Mouse (Mus musculus): ENCODE results near the gene Tex38. TPM values are rescaled to one million over a fixed set of nuclear protein-coding genes. Genes with fewer than 3 reads are reported as not detected.

Tex38 gene
- polyA plus RNA-seq, 1 experiment from 2014 or later = 0.50 TPM

DNA sequence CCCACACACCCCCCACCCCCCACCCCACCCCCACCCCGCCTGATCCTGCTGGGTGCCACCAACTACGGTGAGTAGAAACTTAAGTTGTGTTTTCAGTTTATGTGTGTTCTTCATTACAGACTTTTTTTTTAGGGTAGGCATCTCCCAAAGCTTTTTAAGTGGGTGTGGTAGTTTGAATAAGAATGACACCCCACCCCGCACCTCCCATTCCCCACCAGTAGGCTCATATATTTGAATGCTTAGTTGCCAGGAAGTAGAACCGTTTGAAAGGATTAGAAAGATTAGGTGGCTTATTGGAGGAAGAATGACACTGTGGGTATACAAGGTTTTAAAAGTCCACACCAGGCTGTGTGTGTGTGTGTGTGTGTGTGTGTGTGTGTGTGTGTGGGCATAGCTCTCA, 31.5 kb upstream of the Tex38 start:
- H3K9me3 ChIP-seq = no peaks in the 10 kb centered on the region
- no peaks in the 10 kb centered on the region for H3K27me3 ChIP-seq
- H3K4me1 ChIP-seq = no peaks in the 10 kb centered on the region
- no peak overlapping the region for H3K27ac ChIP-seq
- 85% methylated on average over 4 of the region's 4 CpGs for WGBS
- ATAC-seq (ENCODE audit: low FRiP score) = no peak
- H3K36me3 ChIP-seq (replicated peaks) = peaks cover 24% of the 10 kb centered on the region
- no peak overlapping the region for H3K4me3 ChIP-seq (replicated peaks)
- H3K9ac ChIP-seq = no peak overlapping the region
- H3K4me2 ChIP-seq = no peak overlapping the region

DNA sequence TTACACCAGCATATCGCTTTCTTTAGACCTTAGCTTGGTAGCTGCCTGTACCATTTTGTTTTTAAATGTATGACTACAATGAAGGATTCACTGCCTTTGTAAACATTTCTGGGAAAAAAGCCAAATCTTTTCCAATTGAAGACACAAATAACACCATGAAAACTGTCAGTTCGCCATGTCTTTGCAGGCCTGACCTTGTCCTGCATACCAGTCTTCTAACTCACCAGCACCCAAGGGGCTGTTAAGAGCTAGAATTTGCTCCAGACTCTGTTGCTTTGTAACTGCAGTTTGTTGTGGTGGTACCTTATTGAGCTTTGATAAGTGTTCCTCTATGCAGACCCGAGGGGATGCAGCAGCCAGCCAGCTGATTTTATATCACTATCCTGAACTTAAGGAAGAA, 19.2 kb upstream of the Tex38 start:
- H3K27me3 ChIP-seq = no peaks in the 10 kb centered on the region
- WGBS = 83% methylated on average over 3 of the region's 3 CpGs
- H3K4me2 ChIP-seq = no peak overlapping the region
- H3K36me3 ChIP-seq (replicated peaks) = peaks cover 49% of the 10 kb centered on the region
- H3K4me3 ChIP-seq (replicated peaks) = no peak overlapping the region
- no peak overlapping the region for H3K27ac ChIP-seq
- ATAC-seq (ENCODE audit: low FRiP score) = no peak
- no peaks in the 10 kb centered on the region for H3K9me3 ChIP-seq
- no peaks in the 10 kb centered on the region for H3K4me1 ChIP-seq
- no peak overlapping the region for H3K9ac ChIP-seq

DNA sequence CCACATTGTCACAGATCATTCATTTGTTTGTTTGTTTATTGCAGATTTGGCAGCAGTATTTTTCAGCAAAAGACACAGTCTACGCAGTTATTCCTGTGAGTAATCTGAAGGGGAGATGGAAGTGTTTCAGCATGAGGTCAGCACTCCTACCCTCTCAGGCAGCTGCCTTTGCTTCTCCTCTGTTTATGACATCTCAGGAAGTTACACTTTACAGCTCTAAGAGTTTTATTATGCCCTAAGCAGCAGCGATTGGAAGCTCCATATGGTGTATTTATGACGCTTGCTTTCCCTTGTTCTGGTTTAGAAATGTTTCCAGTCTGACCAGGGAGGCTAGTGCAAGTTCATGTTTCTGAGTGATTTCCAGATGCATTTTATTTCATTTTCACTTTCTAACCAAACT, 14.5 kb upstream of the Tex38 start:
- no peak overlapping the region for H3K27ac ChIP-seq
- 88% methylated on average over 3 of the region's 3 CpGs for WGBS
- no peaks in the 10 kb centered on the region for H3K4me1 ChIP-seq
- peaks cover 58% of the 10 kb centered on the region for H3K36me3 ChIP-seq (replicated peaks)
- H3K27me3 ChIP-seq = no peaks in the 10 kb centered on the region
- no peak overlapping the region for H3K9ac ChIP-seq
- no peak overlapping the region for H3K4me2 ChIP-seq
- no peaks in the 10 kb centered on the region for H3K9me3 ChIP-seq
- no peak overlapping the region for H3K4me3 ChIP-seq (replicated peaks)
- ATAC-seq (ENCODE audit: low FRiP score) = no peak

DNA sequence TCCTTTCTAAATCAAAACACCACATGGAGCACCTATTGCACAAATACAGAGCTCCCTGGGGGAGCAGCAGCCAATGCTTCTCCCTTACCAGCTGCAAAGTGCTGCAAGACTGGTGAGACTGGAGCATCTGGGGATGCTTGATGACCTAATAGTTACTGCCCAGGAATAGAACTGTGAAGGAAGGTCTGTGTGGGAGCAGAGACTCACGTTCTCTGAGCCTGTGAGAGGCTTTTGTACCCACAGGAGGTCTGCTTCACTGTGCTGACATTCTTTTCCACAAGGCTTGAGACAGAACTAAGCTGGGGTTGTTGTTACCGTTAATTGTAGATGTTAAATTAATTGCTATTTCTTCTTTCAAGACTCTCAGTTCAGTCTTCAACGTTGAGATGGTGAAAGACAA, 10.0 kb upstream of the Tex38 start:
- Histone ChIP-seq H3K4me2 (no peak overlapping the region), H3K27ac (no peak overlapping the region), H3K9me3 (no peaks in the 10 kb centered on the region), H3K4me1 (peaks cover under 1% of the 10 kb centered on the region), H3K4me3 (replicated peaks) (no peak overlapping the region), H3K27me3 (no peaks in the 10 kb centered on the region), H3K9ac (no peak overlapping the region), H3K36me3 (replicated peaks) (peaks cover 47% of the 10 kb centered on the region)
- 83% methylated on average over 3 of the region's 3 CpGs for WGBS
- ATAC-seq (ENCODE audit: low FRiP score) = no peak

DNA sequence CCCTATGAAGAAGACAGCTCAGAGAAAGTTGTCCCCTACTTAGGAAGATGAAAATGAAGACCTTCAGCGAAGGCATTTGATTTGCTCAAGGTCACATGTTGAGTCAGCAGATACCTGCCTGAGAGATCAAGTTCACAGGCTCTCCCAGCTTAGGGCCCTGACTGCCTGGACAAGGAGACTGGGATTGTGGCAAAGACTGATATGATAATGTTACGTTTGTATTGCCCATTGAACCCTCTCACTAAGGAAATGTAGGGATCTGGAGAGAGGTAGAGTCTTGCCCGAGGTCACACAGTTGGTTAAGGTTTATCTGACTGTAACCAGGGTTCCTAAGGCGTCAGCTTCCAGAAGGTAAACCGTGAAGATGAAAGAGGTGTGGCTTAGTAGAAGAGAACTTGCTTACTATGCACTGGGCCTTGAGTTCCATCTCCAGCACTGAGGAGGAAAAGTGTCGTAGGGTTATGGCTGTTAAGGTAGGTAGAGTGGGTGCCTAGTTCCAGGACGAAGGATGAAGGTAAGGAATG, 4.8 kb upstream of the Tex38 start:
- H3K9me3 ChIP-seq = no peaks in the 10 kb centered on the region
- peaks cover 8% of the 10 kb centered on the region for H3K4me1 ChIP-seq
- 62% methylated on average over 7 of the region's 7 CpGs for WGBS
- peak overlapping the region; percentile 78 for H3K4me3 ChIP-seq (replicated peaks)
- H3K27ac ChIP-seq = no peak overlapping the region
- peaks cover 19% of the 10 kb centered on the region for H3K36me3 ChIP-seq (replicated peaks)
- ATAC-seq (ENCODE audit: low FRiP score) = no peak
- peak overlapping the region; percentile 76 for H3K4me2 ChIP-seq
- H3K27me3 ChIP-seq = no peaks in the 10 kb centered on the region
- peak overlapping the region; percentile 76 for H3K9ac ChIP-seq

DNA sequence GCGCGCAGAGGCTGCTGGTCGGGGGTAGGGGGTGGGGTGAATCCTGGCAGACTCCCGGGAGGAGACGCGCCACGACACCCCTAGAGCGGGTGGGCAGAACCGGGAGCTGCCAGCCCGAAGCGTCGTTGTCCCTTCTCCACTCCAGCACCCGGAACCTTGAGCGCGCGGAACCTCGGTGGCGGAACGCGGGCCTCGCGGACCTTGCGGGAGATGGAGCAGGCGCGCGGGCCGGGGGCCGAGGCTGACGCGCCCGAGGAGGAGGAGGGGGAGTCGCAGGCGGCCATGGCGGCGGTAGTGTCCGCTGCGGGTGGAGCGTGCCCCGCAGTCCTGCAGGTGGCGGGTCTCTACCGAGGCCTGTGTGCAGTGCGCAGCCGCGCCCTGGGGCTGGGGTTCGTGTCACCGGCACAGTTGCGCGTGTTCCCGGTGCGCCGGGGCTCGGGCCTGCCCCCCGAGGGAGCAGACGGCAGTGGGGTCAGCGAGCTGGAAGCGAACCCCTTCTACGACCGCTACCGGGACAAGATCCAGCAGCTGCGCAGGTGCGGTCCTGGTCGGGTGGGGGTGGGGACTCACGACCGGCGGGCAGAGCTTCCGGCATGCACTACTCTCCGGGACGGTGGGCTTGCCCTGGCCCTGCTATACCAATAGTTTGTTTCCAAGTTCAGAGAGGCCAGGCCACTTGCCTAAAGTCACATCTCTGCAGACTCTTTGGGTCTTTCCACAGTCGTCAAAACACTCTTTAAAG, 4.1 kb upstream of the Tex38 start, which contains the start of gene Atpaf1:
Atpaf1 (plus strand) TSS at position 44 of the 742 bp plus-strand sequence.
- Histone ChIP-seq H3K36me3 (replicated peaks) (peaks cover 12% of the 10 kb centered on the region), H3K27me3 (no peaks in the 10 kb centered on the region), H3K27ac (0 out of 2 replicates have a peak within 1 kb of the TSS, but pooled peaks have one; percentile 25), H3K9ac (peak within 1 kb of the TSS; percentile 76), H3K4me1 (peaks cover 8% of the 10 kb centered on the region), H3K4me3 (replicated peaks) (peak within 1 kb of the TSS; percentile 78), H3K4me2 (peak within 1 kb of the TSS; percentile 76), H3K9me3 (no peaks in the 10 kb centered on the region)
- ATAC-seq (ENCODE audit: low FRiP score) = peak; percentile 94
- WGBS = under 1% methylated on average over 55 of the region's 69 CpGs

DNA sequence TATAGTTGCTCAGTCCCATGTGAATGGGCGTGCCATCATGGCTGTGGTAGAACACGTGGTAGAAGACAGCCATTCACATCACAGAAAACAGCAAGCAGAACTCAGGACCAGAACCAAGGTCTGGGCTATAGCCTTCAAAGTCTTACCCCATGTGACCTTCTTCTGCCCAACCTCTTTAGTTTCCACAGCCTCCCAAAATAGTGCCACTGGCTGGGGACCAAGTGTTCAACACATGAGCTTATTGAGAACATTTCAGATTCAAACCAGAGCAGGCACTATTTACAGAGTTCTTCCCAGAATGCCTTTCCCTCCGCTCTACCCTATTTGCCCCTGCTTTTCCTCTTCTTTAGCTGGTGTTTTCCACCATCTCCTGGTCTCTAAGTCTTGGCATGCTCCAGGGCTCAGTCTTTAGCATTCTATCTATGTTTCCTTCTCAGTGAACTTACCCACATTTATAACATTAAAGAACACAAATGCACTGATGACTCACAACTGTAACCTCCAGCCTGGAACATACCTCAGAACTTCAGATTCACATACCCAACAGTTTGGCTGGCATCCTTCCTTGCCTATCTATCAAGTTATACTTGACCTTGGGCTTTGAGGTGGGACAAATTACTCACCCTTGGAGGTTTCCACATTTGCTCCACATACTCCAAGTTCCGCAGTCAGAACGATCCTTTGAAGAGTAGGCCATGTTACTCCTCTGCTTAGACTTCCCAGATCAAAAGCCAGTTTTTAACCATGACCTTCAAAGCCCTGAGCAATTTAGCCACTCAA, 1.4 kb upstream of the Tex38 start:
- WGBS = 90% methylated on average over 5 of the region's 5 CpGs
- no peaks in the 10 kb centered on the region for H3K9me3 ChIP-seq

DNA sequence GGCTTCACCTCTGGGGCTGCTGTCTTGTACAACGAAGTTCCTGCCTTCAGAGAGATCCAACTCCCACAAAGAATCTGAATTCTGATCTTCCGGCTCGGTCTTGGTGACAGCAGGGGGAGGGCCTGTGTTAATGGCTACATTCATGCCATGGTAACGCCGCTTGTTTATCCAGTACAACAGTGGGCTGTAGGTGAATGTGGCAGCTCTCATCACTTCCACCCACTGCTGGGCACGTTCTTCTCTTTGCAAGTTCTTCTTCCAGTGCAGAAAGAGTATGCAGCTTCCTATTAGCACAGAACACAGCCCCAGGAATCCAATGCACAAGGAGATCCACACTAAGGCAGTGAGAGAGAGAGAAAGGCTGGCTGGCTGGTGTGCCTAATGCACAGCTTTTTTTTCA, 549 bp downstream of the Tex38 start:
- H3K4me3 ChIP-seq (replicated peaks) = no peak overlapping the region
- H3K9me3 ChIP-seq = no peaks in the 10 kb centered on the region
- ATAC-seq (ENCODE audit: low FRiP score) = no peak
- 59% methylated on average over 6 of the region's 6 CpGs for WGBS
- H3K4me2 ChIP-seq = no peak overlapping the region
- H3K36me3 ChIP-seq (replicated peaks) = peaks cover 2% of the 10 kb centered on the region; the same call in 1 of the 2 replicates
- peaks cover under 1% of the 10 kb centered on the region for H3K4me1 ChIP-seq
- no peak overlapping the region for H3K27ac ChIP-seq
- H3K27me3 ChIP-seq = no peaks in the 10 kb centered on the region
- no peak overlapping the region for H3K9ac ChIP-seq

More for the DNA sequence above, 1.4 kb upstream of the Tex38 start:
- Histone ChIP-seq H3K4me3 (replicated peaks) (no peak overlapping the region), H3K9ac (no peak overlapping the region), H3K4me2 (no peak overlapping the region), H3K36me3 (replicated peaks) (no peaks in the 10 kb centered on the region), H3K27ac (no peak overlapping the region), H3K4me1 (peaks cover 8% of the 10 kb centered on the region), H3K27me3 (no peaks in the 10 kb centered on the region)
- ATAC-seq (ENCODE audit: low FRiP score) = no peak

DNA sequence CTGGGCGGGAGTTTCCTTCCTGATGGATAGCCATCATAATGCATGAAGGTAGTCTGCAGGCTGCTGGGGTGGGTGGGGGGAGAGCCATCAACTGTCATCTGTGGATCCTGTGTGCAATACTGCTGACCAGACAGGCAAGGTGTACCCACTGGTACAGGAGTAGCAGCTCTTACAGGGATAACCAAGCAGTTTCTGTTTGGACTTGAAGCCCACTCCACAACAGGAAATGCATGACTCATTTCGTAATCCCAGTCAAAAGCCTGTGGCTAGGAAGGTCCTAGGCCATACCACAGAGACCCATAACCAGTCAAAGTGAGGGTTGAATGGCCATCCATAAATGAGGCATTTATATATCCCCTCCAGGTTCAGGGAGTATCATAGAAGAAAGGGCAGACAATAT, 3.2 kb downstream of the Tex38 start:
- WGBS = 94% methylated on average over 2 of the region's 2 CpGs
- H3K9ac ChIP-seq = no peak overlapping the region
- no peak overlapping the region for H3K27ac ChIP-seq
- no peaks in the 10 kb centered on the region for H3K27me3 ChIP-seq
- H3K4me2 ChIP-seq = no peak overlapping the region
- H3K36me3 ChIP-seq (replicated peaks) = peaks cover 19% of the 10 kb centered on the region
- no peak overlapping the region for H3K4me3 ChIP-seq (replicated peaks)
- H3K9me3 ChIP-seq = no peaks in the 10 kb centered on the region
- no peak for ATAC-seq (ENCODE audit: low FRiP score)
- no peaks in the 10 kb centered on the region for H3K4me1 ChIP-seq

DNA sequence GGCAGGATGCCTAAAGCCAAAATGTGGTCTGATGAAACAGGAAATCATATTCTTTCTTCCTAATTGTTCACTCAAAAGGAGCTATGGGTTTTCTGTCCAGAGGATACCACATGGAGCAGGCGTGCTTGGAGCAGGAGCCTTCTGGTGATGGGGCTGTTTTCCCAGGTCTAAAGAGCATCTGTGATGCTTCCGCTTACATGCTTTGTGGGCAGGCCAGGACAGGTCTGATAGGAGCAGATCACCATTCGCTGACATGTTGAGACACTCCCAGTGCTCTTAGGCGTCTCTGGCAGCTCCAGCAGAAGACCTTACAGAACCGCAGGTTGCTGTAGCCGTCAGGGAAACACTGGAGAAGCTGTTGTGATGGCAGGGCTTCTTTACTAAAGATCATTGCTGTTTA, 5.8 kb downstream of the Tex38 start:
- no peak for ATAC-seq (ENCODE audit: low FRiP score)
- peaks cover 25% of the 10 kb centered on the region for H3K36me3 ChIP-seq (replicated peaks)
- H3K9ac ChIP-seq = no peak overlapping the region
- H3K27me3 ChIP-seq = no peaks in the 10 kb centered on the region
- H3K9me3 ChIP-seq = no peaks in the 10 kb centered on the region
- H3K27ac ChIP-seq = no peak overlapping the region
- H3K4me1 ChIP-seq = no peaks in the 10 kb centered on the region
- no peak overlapping the region for H3K4me2 ChIP-seq
- 86% methylated on average over 6 of the region's 6 CpGs for WGBS
- H3K4me3 ChIP-seq (replicated peaks) = no peak overlapping the region

DNA sequence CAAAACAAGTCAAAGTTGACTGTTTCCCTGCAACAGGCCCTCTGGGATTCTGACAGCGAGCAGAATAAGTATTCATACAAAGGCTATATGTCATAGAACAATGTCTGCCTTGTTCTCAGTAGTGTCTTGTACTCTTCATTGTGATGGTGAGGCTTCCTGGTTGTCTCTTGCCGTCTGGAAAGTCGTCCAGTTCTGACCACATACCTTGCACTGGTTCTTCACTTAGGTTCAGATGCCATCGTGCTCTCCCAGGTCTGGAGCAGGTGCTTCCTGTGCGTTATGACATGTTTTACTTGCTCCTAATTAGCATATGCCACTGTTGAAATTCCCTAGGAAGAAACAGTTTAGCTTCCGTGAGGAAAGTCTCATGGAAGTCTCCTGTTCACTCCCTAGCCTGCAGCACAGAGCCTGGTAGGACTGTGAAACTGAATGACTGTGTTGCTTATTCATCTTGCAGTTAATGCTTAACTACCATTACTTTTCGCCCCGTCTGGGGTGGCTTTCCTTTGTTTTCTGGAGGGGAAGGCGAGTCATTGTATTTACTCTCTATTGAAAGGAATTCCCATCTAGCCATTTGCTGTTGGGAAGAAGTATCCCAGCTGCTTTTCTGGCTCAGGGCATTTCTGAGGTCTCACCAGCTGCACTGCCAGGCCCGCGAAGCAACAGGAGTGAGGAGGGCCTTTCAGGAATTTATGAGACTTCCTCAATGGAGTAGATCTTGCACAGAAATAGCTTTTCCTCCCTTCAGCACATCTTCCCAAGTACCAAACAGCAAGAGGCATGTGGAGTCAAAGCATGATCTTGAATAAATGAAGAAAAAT, 13.0 kb downstream of the Tex38 start:
- no peak overlapping the region for H3K9ac ChIP-seq
- H3K27ac ChIP-seq = no peak overlapping the region
- 63% methylated on average over 11 of the region's 11 CpGs for WGBS
- H3K4me1 ChIP-seq = no peaks in the 10 kb centered on the region; the same call in 1 of the 2 replicates
- H3K27me3 ChIP-seq = no peaks in the 10 kb centered on the region
- no peak overlapping the region for H3K4me3 ChIP-seq (replicated peaks)
- H3K36me3 ChIP-seq (replicated peaks) = peaks cover 45% of the 10 kb centered on the region
- no peaks in the 10 kb centered on the region for H3K9me3 ChIP-seq
- H3K4me2 ChIP-seq = no peak overlapping the region
- ATAC-seq (ENCODE audit: low FRiP score) = no peak

DNA sequence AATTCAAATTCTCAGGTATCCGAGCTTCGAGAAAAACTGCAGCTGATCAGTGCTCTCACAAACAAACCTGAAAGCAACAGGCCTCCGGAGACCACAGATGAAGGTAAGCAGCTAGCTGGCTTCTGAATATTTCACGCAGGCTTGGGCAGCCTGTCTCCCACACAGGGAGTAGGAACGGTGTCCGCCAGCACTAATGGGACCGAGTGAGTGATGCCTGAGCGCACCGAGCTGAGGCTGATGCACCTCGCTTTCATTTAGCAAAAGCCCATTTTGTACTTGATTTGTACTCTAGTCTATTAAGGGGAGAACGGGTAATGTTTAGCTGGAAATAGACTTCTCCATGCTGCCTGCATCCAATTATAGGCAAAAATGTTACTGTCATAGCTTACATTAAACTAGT, 16.2 kb downstream of the Tex38 start:
- H3K4me3 ChIP-seq (replicated peaks) = no peak overlapping the region
- H3K4me2 ChIP-seq = no peak overlapping the region
- peaks cover 58% of the 10 kb centered on the region for H3K36me3 ChIP-seq (replicated peaks)
- no peak for ATAC-seq (ENCODE audit: low FRiP score)
- 92% methylated on average over 11 of the region's 11 CpGs for WGBS
- H3K27me3 ChIP-seq = no peaks in the 10 kb centered on the region
- H3K4me1 ChIP-seq = no peaks in the 10 kb centered on the region; the same call in 1 of the 2 replicates
- no peak overlapping the region for H3K27ac ChIP-seq
- H3K9me3 ChIP-seq = no peaks in the 10 kb centered on the region
- H3K9ac ChIP-seq = no peak overlapping the region

Data from forebrain, embryonic 12.5 days (tissue).